Mouse (Mus musculus): ENCODE measurements around the gene Olfr523. TPM values are rescaled to one million over a fixed set of nuclear protein-coding genes. Genes with fewer than 3 reads are reported as not detected.

Gene Olfr523
- polyA plus RNA-seq, 1 experiment = not detected

DNA sequence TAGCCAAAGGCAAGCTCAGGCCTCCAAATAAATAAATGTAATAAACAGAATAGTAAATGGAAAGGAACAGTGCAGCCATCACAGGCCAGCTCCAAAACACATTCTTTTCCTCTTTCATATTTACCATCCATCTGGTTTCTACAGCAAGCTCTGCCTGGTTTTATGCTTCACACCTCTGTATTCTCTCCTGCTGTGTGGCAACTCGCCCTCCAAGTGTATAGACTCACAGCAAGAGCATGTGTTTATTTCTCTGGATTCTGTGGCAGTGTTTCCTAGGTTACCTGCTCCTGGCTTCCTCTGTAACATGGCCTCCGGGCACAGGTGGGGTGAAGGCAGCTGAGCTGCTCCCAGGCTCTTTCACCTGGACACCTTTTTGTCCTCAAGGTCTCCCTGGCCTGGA lies 19.4 kb downstream of the Olfr523 start:
- TF ChIP-seq CTCF (IDR thresholded peaks at IDR 0.05; ENCODE audit: extremely low read depth, insufficient read length, insufficient replicate concordance, low read depth, low read length) (no peak), POLR2A (IDR thresholded peaks at IDR 0.05; ENCODE audit: low read depth, low read length) (no peak)
- H3K27ac ChIP-seq (ENCODE audit: insufficient read depth, low read depth, low read length) = no peak overlapping the region
- WGBS = 26% methylated on average over 2 of the region's 2 CpGs

DNA sequence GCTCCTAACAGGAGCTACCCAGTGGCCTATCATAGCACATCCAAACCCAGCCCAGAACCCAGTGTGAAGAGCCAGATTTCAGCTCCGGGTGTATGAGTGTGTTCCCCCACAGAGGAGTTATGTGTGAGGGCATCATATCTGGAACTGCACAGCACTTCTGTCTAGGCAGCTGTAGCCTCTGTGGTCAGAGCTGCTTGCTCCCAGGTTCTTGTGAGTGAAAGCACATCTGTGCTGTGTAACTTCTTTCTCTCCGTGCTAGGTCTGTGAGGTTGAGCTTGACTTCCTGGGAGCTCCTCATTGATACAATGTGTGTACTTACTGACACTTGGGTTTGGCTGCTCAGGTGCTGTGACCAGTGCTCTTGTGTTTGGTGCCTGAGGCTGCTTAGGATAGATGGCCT lies 19.8 kb downstream of the Olfr523 start:
- no peak for TF ChIP-seq CTCF (IDR thresholded peaks at IDR 0.05; ENCODE audit: extremely low read depth, insufficient read length, insufficient replicate concordance, low read depth, low read length)
- TF ChIP-seq POLR2A (IDR thresholded peaks at IDR 0.05; ENCODE audit: low read depth, low read length) = no peak
- H3K27ac ChIP-seq (ENCODE audit: insufficient read depth, low read depth, low read length) = no peak overlapping the region
- WGBS = 63% methylated on average over 2 of the region's 2 CpGs

More for the DNA sequence above, 19.4 kb downstream of the Olfr523 start:
- no peaks in the 10 kb centered on the region for H3K27me3 ChIP-seq (ENCODE audit: control insufficient read depth, insufficient read depth, low read length)
- peaks cover 2% of the 10 kb centered on the region; the same call in 1 of the 2 replicates for H3K4me1 ChIP-seq (ENCODE audit: control insufficient read depth, insufficient read depth, insufficient read length, low read length)
- no peak overlapping the region for H3K4me3 ChIP-seq (ENCODE audit: low read depth, low read length)
- no peaks in the 10 kb centered on the region for H3K36me3 ChIP-seq (ENCODE audit: control insufficient read depth, insufficient read depth, low read length)

DNA sequence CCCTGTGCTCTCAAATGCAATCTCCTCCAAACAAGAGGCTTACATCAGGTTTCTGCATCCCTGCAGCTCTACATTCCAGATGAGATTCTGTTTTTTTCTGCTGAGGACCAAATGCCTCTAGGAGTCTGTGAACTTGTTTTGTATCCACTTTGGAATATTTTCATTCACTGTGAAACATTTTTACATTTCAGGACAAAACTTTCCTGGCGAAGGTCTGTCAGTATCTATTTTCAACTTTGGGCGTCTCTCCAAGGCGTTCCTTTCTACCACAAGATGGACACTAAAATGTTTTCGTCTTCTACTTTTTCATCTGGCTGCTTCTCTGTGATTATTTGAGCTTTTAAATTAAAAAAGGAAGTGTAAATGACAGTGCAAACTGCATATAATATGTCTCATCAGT lies 21.0 kb downstream of the Olfr523 start:
- Histone ChIP-seq H3K36me3 (ENCODE audit: control insufficient read depth, insufficient read depth, low read length) (no peaks in the 10 kb centered on the region), H3K27me3 (ENCODE audit: control insufficient read depth, insufficient read depth, low read length) (no peaks in the 10 kb centered on the region), H3K27ac (ENCODE audit: insufficient read depth, low read depth, low read length) (no peak overlapping the region), H3K4me3 (ENCODE audit: low read depth, low read length) (no peak overlapping the region), H3K4me1 (ENCODE audit: control insufficient read depth, insufficient read depth, insufficient read length, low read length) (peaks cover 2% of the 10 kb centered on the region; the same call in 1 of the 2 replicates)
- no peak for TF ChIP-seq POLR2A (IDR thresholded peaks at IDR 0.05; ENCODE audit: low read depth, low read length)
- no peak for TF ChIP-seq CTCF (IDR thresholded peaks at IDR 0.05; ENCODE audit: extremely low read depth, insufficient read length, insufficient replicate concordance, low read depth, low read length)
- 81% methylated on average over 4 of the region's 4 CpGs for WGBS

More for the DNA sequence above, 19.8 kb downstream of the Olfr523 start:
- Histone ChIP-seq H3K4me3 (ENCODE audit: low read depth, low read length) (no peak overlapping the region), H3K4me1 (ENCODE audit: control insufficient read depth, insufficient read depth, insufficient read length, low read length) (peaks cover 2% of the 10 kb centered on the region; the same call in 1 of the 2 replicates), H3K36me3 (ENCODE audit: control insufficient read depth, insufficient read depth, low read length) (no peaks in the 10 kb centered on the region), H3K27me3 (ENCODE audit: control insufficient read depth, insufficient read depth, low read length) (no peaks in the 10 kb centered on the region)

GRCm38 (mm10) chr7:140196002-140196401 lies 23.0 kb downstream of the Olfr523 start:
- no peaks in the 10 kb centered on the region for H3K27me3 ChIP-seq (ENCODE audit: control insufficient read depth, insufficient read depth, low read length)
- H3K27ac ChIP-seq (ENCODE audit: insufficient read depth, low read depth, low read length) = no peak overlapping the region
- no peaks in the 10 kb centered on the region for H3K36me3 ChIP-seq (ENCODE audit: control insufficient read depth, insufficient read depth, low read length)
- no peak overlapping the region for H3K4me3 ChIP-seq (ENCODE audit: low read depth, low read length)
- peaks cover 2% of the 10 kb centered on the region; the same call in 1 of the 2 replicates for H3K4me1 ChIP-seq (ENCODE audit: control insufficient read depth, insufficient read depth, insufficient read length, low read length)
- WGBS = 77% methylated on average over 8 of the region's 8 CpGs
- TF ChIP-seq POLR2A (IDR thresholded peaks at IDR 0.05; ENCODE audit: low read depth, low read length) (no peak), CTCF (IDR thresholded peaks at IDR 0.05; ENCODE audit: extremely low read depth, insufficient read length, insufficient replicate concordance, low read depth, low read length) (no peak)

DNA sequence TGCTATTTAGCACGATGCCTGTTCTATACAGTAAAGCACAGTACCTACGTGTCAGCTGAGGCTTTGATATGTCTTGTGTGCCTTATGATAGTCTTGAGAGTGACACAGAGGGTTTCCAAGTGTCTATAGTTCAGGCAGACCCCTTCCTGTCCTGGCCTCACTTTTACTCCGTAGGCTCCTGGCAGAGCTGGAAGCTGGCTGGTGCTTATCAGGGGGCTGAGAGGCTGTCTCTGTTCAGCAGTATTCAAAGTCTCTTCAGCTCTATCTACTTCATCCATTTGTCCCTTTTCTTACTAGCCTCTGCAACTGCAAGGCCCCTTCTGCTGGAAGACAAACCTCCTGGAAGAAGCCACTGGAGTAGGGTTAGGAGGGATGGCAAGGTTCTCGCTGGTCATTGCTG lies 28.1 kb downstream of the Olfr523 start:
- no peaks in the 10 kb centered on the region for H3K4me1 ChIP-seq (ENCODE audit: control insufficient read depth, insufficient read depth, insufficient read length, low read length)
- no peaks in the 10 kb centered on the region for H3K36me3 ChIP-seq (ENCODE audit: control insufficient read depth, insufficient read depth, low read length)
- WGBS = 86% methylated on average over 4 of the region's 4 CpGs
- TF ChIP-seq CTCF (IDR thresholded peaks at IDR 0.05; ENCODE audit: extremely low read depth, insufficient read length, insufficient replicate concordance, low read depth, low read length) = no peak
- H3K27ac ChIP-seq (ENCODE audit: insufficient read depth, low read depth, low read length) = no peak overlapping the region
- H3K4me3 ChIP-seq (ENCODE audit: low read depth, low read length) = no peak overlapping the region
- H3K27me3 ChIP-seq (ENCODE audit: control insufficient read depth, insufficient read depth, low read length) = no peaks in the 10 kb centered on the region

GRCm38 (mm10) chr7:140205864-140206263 lies 32.8 kb downstream of the Olfr523 start, which contains the start of gene Olfr524:
TSS of gene Olfr524 (minus strand) at chr7:140205964.
- Histone ChIP-seq H3K27ac (ENCODE audit: insufficient read depth, low read depth, low read length) (no peak within 1 kb of the TSS), H3K27me3 (ENCODE audit: control insufficient read depth, insufficient read depth, low read length) (no peaks in the 10 kb centered on the region), H3K4me1 (ENCODE audit: control insufficient read depth, insufficient read depth, insufficient read length, low read length) (no peaks in the 10 kb centered on the region), H3K36me3 (ENCODE audit: control insufficient read depth, insufficient read depth, low read length) (no peaks in the 10 kb centered on the region), H3K4me3 (ENCODE audit: low read depth, low read length) (no peak within 1 kb of the TSS)
- no peak for TF ChIP-seq POLR2A (IDR thresholded peaks at IDR 0.05; ENCODE audit: low read depth, low read length)

DNA sequence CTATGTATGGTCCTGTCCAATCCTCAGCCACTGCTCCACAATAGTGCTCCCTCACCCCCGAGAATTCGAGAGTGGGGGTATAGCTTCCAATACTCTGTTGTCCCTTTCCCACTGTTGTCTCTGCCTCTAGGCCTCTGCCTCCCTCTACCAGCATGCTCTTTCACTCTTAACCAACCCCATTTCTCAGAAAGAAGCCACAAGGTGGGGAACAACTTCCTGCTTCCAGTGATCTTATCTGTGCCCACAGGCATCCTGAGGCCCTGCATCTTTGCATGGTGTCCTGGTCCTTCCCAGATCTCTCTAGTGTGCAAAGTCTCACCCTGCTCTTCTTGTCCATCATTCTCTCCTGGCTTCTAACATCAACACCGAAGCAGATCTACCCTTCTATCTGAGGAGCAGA lies 33.9 kb downstream of the Olfr523 start:
- no peaks in the 10 kb centered on the region for H3K4me1 ChIP-seq (ENCODE audit: control insufficient read depth, insufficient read depth, insufficient read length, low read length)
- no peak overlapping the region for H3K27ac ChIP-seq (ENCODE audit: insufficient read depth, low read depth, low read length)
- no peak overlapping the region for H3K4me3 ChIP-seq (ENCODE audit: low read depth, low read length)
- 83% methylated on average over 3 of the region's 3 CpGs for WGBS
- H3K36me3 ChIP-seq (ENCODE audit: control insufficient read depth, insufficient read depth, low read length) = no peaks in the 10 kb centered on the region
- H3K27me3 ChIP-seq (ENCODE audit: control insufficient read depth, insufficient read depth, low read length) = no peaks in the 10 kb centered on the region
- no peak for TF ChIP-seq POLR2A (IDR thresholded peaks at IDR 0.05; ENCODE audit: low read depth, low read length)

DNA sequence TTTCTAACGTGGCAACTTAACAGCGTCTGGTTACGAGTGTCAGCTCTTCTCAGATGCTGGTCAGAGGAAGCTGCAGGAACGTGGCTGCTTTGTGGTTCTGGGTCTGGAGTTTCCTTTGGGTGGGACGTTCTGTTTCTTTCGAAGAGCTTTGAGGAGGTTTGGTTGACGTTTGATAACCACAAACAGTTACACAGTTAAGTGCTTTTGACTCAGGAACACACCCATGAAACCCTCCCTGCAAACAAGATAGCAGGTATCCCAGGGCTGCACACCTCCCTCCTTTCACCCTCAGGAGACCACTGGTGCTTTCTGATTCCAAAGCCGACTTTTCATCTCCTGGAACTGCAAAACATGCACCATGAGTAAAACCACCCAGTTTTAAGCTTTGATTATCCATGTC lies 35.1 kb downstream of the Olfr523 start:
- 37% methylated on average over 8 of the region's 8 CpGs for WGBS
- no peak overlapping the region for H3K27ac ChIP-seq (ENCODE audit: insufficient read depth, low read depth, low read length)
- no peaks in the 10 kb centered on the region for H3K27me3 ChIP-seq (ENCODE audit: control insufficient read depth, insufficient read depth, low read length)
- no peak for TF ChIP-seq POLR2A (IDR thresholded peaks at IDR 0.05; ENCODE audit: low read depth, low read length)
- TF ChIP-seq CTCF (IDR thresholded peaks at IDR 0.05; ENCODE audit: extremely low read depth, insufficient read length, insufficient replicate concordance, low read depth, low read length) = no peak
- no peaks in the 10 kb centered on the region for H3K36me3 ChIP-seq (ENCODE audit: control insufficient read depth, insufficient read depth, low read length)
- H3K4me3 ChIP-seq (ENCODE audit: low read depth, low read length) = no peak overlapping the region
- H3K4me1 ChIP-seq (ENCODE audit: control insufficient read depth, insufficient read depth, insufficient read length, low read length) = no peaks in the 10 kb centered on the region

Measured in small intestine, adult 2 months (tissue).